Mouse (Mus musculus) liver, embryonic 14.5 days (tissue): Measurements from ENCODE around the gene Soga3. TPM values are rescaled to one million over a fixed set of nuclear protein-coding genes. Genes with fewer than 3 reads are reported as not detected.
A peak's percentile ranks its signal among the peaks of the same experiment; 100 is the strongest.

Experiments used
- ATAC-seq: fragments of 200-750 bp; cut with Nextera tagmentation; 2 replicates; pipeline ENCODE4 v1.8.0; 2017; ENCODE audit warnings: moderate number of reproducible peaks, mild to moderate bottlenecking, moderate library complexity; ENCODE audit not compliant: insufficient read depth
- DNase-seq, 3 experiments: peaks; one replicate each; pipeline ENCODE4 v3.0.0-alpha.2; 2012 to 2013; ENCODE audit warnings: low read depth in 3 of 3, low spot score in 3 of 3
- H3K27ac ChIP-seq: fragments of 300-500 bp; sonication (generic); 2 replicates; pipeline ENCODE4 v1.5.1; 2014; ENCODE audit warnings: moderate library complexity, mild to moderate bottlenecking, control low read depth, inconsistent platforms
- H3K27me3 ChIP-seq: fragments of 300-500 bp; sonication (generic); 2 replicates; pipeline ENCODE4 v1.6.1; 2014; ENCODE audit warnings: mild to moderate bottlenecking, low read length, moderate library complexity; ENCODE audit not compliant: control insufficient read depth, insufficient read depth
- H3K36me3 ChIP-seq: fragments of 300-500 bp; sonication (generic); replicated peaks from 2 replicates; pipeline ENCODE4 v1.6.1; 2014; ENCODE audit warnings: low read depth; ENCODE audit not compliant: control insufficient read depth, insufficient read depth
- H3K4me1 ChIP-seq, 2 experiments: fragments of 200-500 bp in 1 of 2; fragments of 300-500 bp in 1 of 2; sonication (generic) in 1 of 2; replicated peaks; 2 replicates each; pipeline ENCODE4 v1.6.1; 2012 to 2014; ENCODE audit warnings: antibody characterized with exemption in 1 of 2, inconsistent platforms in 1 of 2, low read length in 1 of 2; ENCODE audit not compliant: control insufficient read depth in 2 of 2, insufficient read depth in 2 of 2
- H3K4me2 ChIP-seq: fragments of 300-500 bp; sonication (generic); 2 replicates; pipeline ENCODE4 v1.6.1; 2014; ENCODE audit warnings: low read depth, mild to moderate bottlenecking, control low read depth, moderate library complexity
- H3K4me3 ChIP-seq, 2 experiments: fragments of 200-500 bp in 1 of 2; fragments of 300-500 bp in 1 of 2; sonication (generic) in 1 of 2; 2 replicates each; pipeline ENCODE4 v1.5.1; 2012 to 2014; ENCODE audit warnings: low read depth in 2 of 2, low read length in 2 of 2, mild to moderate bottlenecking in 2 of 2, control low read depth in 1 of 2, inconsistent platforms in 1 of 2, moderate library complexity in 1 of 2; ENCODE audit not compliant: insufficient read depth in 1 of 2
- H3K9ac ChIP-seq: fragments of 300-500 bp; sonication (generic); replicated peaks from 2 replicates; pipeline ENCODE4 v1.6.1; 2014; ENCODE audit warnings: mild to moderate bottlenecking, control low read depth, moderate library complexity
- H3K9me3 ChIP-seq: fragments of 300-500 bp; sonication (generic); 2 replicates; pipeline ENCODE4 v1.6.1; 2016; ENCODE audit warnings: low read length, mixed read lengths; ENCODE audit not compliant: control insufficient read depth
- CTCF ChIP-seq: IDR thresholded peaks from 2 replicates; pipeline ENCODE4 v1.5.1; 2016; ENCODE audit warnings: antibody characterized with exemption, low read depth, control low read depth
- EP300 ChIP-seq: IDR thresholded peaks from 2 replicates; pipeline ENCODE4 v1.6.1; 2016; ENCODE audit warnings: antibody characterized with exemption, low read depth
- WGBS: fragments of 180-500 bp; shearing (Covaris S2); extraction: QIAGEN DNeasy Blood & Tissue Kit; methylation state at CpG from one replicate; pipeline ENCODE4 v1.1.7; 2014; ENCODE audit not compliant: insufficient replicate concordance; 5-methylcytosine and 5-hydroxymethylcytosine counted together
- polyA plus RNA-seq, 2 experiments: library from polyadenylated mRNA; depleted of rRNA in 1 of 2; stranded (reverse) in 1 of 2; unstranded in 1 of 2; fragments of >200 nt; fragmentation: Nextera tagmentation in 1 of 2; extraction: Ambion mirVana in 1 of 2; gene quantifications; 2 replicates each; pipeline versions ENCODE4 v1.2.1 to v1.2.3; 2012 to 2014

Soga3 gene
- polyA plus RNA-seq (2012; rRNA removed) (0.02 and 0.08 TPM in 2 replicates), polyA plus RNA-seq (2014; fragmentation: Nextera tagmentation; extraction: Ambion mirVana) (not detected in 2 replicates)

- Histone ChIP-seq H3K4me3 (no peak within 1 kb of the TSS), H3K9ac (no peak within 1 kb of the TSS), H3K36me3 (no peaks in the 10 kb centered on the region), H3K9me3 (no peaks in the 10 kb centered on the region), H3K4me2 (no peak within 1 kb of the TSS), H3K4me1 (no peaks in the 10 kb centered on the region), H3K27ac (no peak within 1 kb of the TSS), H3K27me3 (peaks cover 46% of the 10 kb centered on the region)
- no peak for DNase-seq
- ATAC-seq = no peak
- WGBS = 2% methylated on average over 34 of the region's 34 CpGs
- no peak for TF ChIP-seq CTCF
- TF ChIP-seq EP300 = no peak
Measured at GRCm38 (mm10) chr10:29143566-29144335, at the start of gene Soga3. TSS of gene Soga3 (plus strand) at chr10:29143839.

GRCm38 (mm10) chr10:29106962-29107361, 36.7 kb upstream of the Soga3 start:
- peak; percentile 42; the same call in 1 of the 2 replicates for TF ChIP-seq CTCF
- no peak for TF ChIP-seq EP300
- H3K9me3 ChIP-seq = no peaks in the 10 kb centered on the region
- 9% methylated on average over 4 of the region's 4 CpGs for WGBS
- no peak overlapping the region for H3K4me2 ChIP-seq
- no peaks in the 10 kb centered on the region for H3K4me1 ChIP-seq
- no peak for ATAC-seq
- H3K27me3 ChIP-seq = no peaks in the 10 kb centered on the region
- no peak overlapping the region for H3K27ac ChIP-seq
- DNase-seq = no peak
- no peaks in the 10 kb centered on the region for H3K36me3 ChIP-seq
- H3K4me3 ChIP-seq = no peak overlapping the region
- H3K9ac ChIP-seq = no peak overlapping the region

GRCm38 (mm10) chr10:29142556-29143105, 1.0 kb upstream of the Soga3 start:
- no peaks in the 10 kb centered on the region for H3K4me1 ChIP-seq
- WGBS = 20% methylated on average over 7 of the region's 7 CpGs
- DNase-seq = no peak

GRCm38 (mm10) chr10:29144612-29145405, 1.2 kb downstream of the Soga3 start:
- H3K4me2 ChIP-seq = no peak overlapping the region

More at GRCm38 (mm10) chr10:29142556-29143105, 1.0 kb upstream of the Soga3 start:
- no peak overlapping the region for H3K9ac ChIP-seq
- H3K27ac ChIP-seq = no peak overlapping the region
- H3K9me3 ChIP-seq = no peaks in the 10 kb centered on the region
- no peak for ATAC-seq
- no peak for TF ChIP-seq EP300
- no peak for TF ChIP-seq CTCF
- H3K27me3 ChIP-seq = peaks cover 37% of the 10 kb centered on the region
- no peak overlapping the region for H3K4me2 ChIP-seq
- no peaks in the 10 kb centered on the region for H3K36me3 ChIP-seq
- H3K4me3 ChIP-seq = no peak overlapping the region

More at GRCm38 (mm10) chr10:29144612-29145405, 1.2 kb downstream of the Soga3 start:
- Histone ChIP-seq H3K27ac (no peak overlapping the region), H3K36me3 (no peaks in the 10 kb centered on the region), H3K9me3 (no peaks in the 10 kb centered on the region), H3K4me3 (no peak overlapping the region), H3K4me1 (no peaks in the 10 kb centered on the region), H3K27me3 (peaks cover 46% of the 10 kb centered on the region), H3K9ac (no peak overlapping the region)
- WGBS = 16% methylated on average over 8 of the region's 12 CpGs
- ATAC-seq (no peak), DNase-seq (no peak)
- TF ChIP-seq EP300 (no peak), CTCF (no peak)
